In genomic region chr15:30555787-30556186, GRCm38 (mm10) we compare ENCODE assay signal across 23 mouse cellular contexts.
DNase-seq lines count a peak whose midpoint lies in the region; ATAC-seq and TF ChIP-seq lines count a peak whose summit lies in the region.
"Had no signal": no experiment of that assay in that cellular context is flagged by ENCODE, and none has a peak within 500 bp of the region (broad histone marks: within the 10 kb centered on the region; RNA-seq: fewer than 3 reads in every experiment).

No protein-coding gene starts in this region.

- H3K27me3 ChIP-seq in forebrain, embryonic 15.5 days = no peaks in the 10 kb centered on the region
- H3K27me3 ChIP-seq in hindbrain, postnatal 0 days (ENCODE audit: insufficient read depth, low read length) = no peaks in the 10 kb centered on the region
- H3K27me3 ChIP-seq: CH12.LX; embryonic facial prominence, embryonic 13.5 days; embryonic facial prominence, embryonic 15.5 days; forebrain, embryonic 13.5 days had no signal

- DNase-seq in Muller cell, postnatal 12 days (ENCODE audit: inconsistent ontology term) = peak; percentile 56
- no peak for DNase-seq in hindbrain, postnatal 0 days (ENCODE audit: low spot score)
- DNase-seq: adrenal gland, adult 8-10 months; adrenal gland, postnatal 14 days; adrenal gland, postnatal 36 days; B cell, adult 2 months; cerebellum, adult 11-12 months; cerebellum, adult 8-10 months; cerebellum, adult 9-11 months; cerebellum, postnatal 14 days; cerebellum, postnatal 36 days; embryo, embryonic 11 days had no signal

- TF ChIP-seq POLR2A in embryonic fibroblast, embryonic 13.5 days (IDR thresholded peaks at IDR 0.05; ENCODE audit: low read depth, low read length) = no peak

- no peak overlapping the region for H3K4me3 ChIP-seq in embryonic fibroblast, embryonic 13.5 days (ENCODE audit: insufficient read depth, low read length)
- no peak overlapping the region for H3K4me3 ChIP-seq in forebrain, embryonic 15.5 days
- no peak overlapping the region for H3K4me3 ChIP-seq in hindbrain, postnatal 0 days (ENCODE audit: low read length)
- H3K4me3 ChIP-seq: embryonic facial prominence, embryonic 13.5 days; embryonic facial prominence, embryonic 15.5 days; forebrain, embryonic 13.5 days had no signal

- no peaks in the 10 kb centered on the region; the same call in 1 of the 2 replicates for H3K4me1 ChIP-seq in embryonic fibroblast, embryonic 13.5 days (ENCODE audit: control insufficient read depth, insufficient read depth, low read length)
- H3K4me1 ChIP-seq in forebrain, embryonic 15.5 days = peaks cover 5% of the 10 kb centered on the region; the same call in 1 of the 2 replicates
- H3K4me1 ChIP-seq in hindbrain, postnatal 0 days (ENCODE audit: insufficient read depth, low read length) = no peaks in the 10 kb centered on the region
- H3K4me1 ChIP-seq: embryonic facial prominence, embryonic 13.5 days; embryonic facial prominence, embryonic 15.5 days; forebrain, embryonic 13.5 days had no signal

- H3K9me3 ChIP-seq in forebrain, embryonic 15.5 days = no peaks in the 10 kb centered on the region
- no peaks in the 10 kb centered on the region for H3K9me3 ChIP-seq in hindbrain, postnatal 0 days (ENCODE audit: low read length)
- H3K9me3 ChIP-seq: embryonic facial prominence, embryonic 13.5 days; embryonic facial prominence, embryonic 15.5 days; forebrain, embryonic 13.5 days had no signal

- no peak for TF ChIP-seq CTCF in embryonic fibroblast, embryonic 13.5 days (IDR thresholded peaks at IDR 0.05; ENCODE audit: borderline replicate concordance, insufficient read depth, low read length)
- TF ChIP-seq CTCF in hindbrain, postnatal 0 days (IDR thresholded peaks at IDR 0.05; ENCODE audit: low read depth) = no peak

- peak overlapping the region; percentile 46; the same call in 1 of the 2 replicates for H3K27ac ChIP-seq in embryonic fibroblast, embryonic 13.5 days (ENCODE audit: insufficient read depth, low read length)
- no peak overlapping the region for H3K27ac ChIP-seq in forebrain, embryonic 15.5 days (replicated peaks)
- no peak overlapping the region for H3K27ac ChIP-seq in hindbrain, postnatal 0 days
- H3K27ac ChIP-seq: embryonic facial prominence, embryonic 13.5 days; embryonic facial prominence, embryonic 15.5 days; forebrain, embryonic 13.5 days had no signal

- no peaks in the 10 kb centered on the region for H3K36me3 ChIP-seq in forebrain, embryonic 15.5 days
- no peaks in the 10 kb centered on the region for H3K36me3 ChIP-seq in hindbrain, postnatal 0 days (ENCODE audit: insufficient read depth, low read length)
- H3K36me3 ChIP-seq: embryonic facial prominence, embryonic 13.5 days; embryonic facial prominence, embryonic 15.5 days; G1E had no signal

- no peak overlapping the region for H3K9ac ChIP-seq in forebrain, embryonic 15.5 days (replicated peaks)
- H3K9ac ChIP-seq in hindbrain, postnatal 0 days (replicated peaks; ENCODE audit: low read length) = no peak overlapping the region
- H3K9ac ChIP-seq: embryonic facial prominence, embryonic 13.5 days; embryonic facial prominence, embryonic 15.5 days; forebrain, embryonic 13.5 days had no signal

- no peak for ATAC-seq in forebrain, embryonic 15.5 days (replicated peaks)
- ATAC-seq in hindbrain, postnatal 0 days = no peak
- no peak for ATAC-seq in erythroid progenitor cell, adult 5-6 weeks (replicated peaks; ENCODE audit: low FRiP score, poor library complexity, severe bottlenecking)
- ATAC-seq: activated CD4-positive, CD25-positive, alpha-beta regulatory T cell, adult 4 months; CD4-positive, CD25-positive, alpha-beta regulatory T cell, adult 4 months; forebrain, embryonic 13.5 days; forebrain, embryonic 16.5 days had no signal

- H3K4me2 ChIP-seq in forebrain, embryonic 15.5 days (replicated peaks) = no peak overlapping the region
- H3K4me2 ChIP-seq in hindbrain, postnatal 0 days (ENCODE audit: low read depth, low read length) = no peak overlapping the region
- H3K4me2 ChIP-seq: embryonic facial prominence, embryonic 13.5 days; embryonic facial prominence, embryonic 15.5 days; forebrain, embryonic 13.5 days had no signal

- 91% methylated on average over 2 of the region's 2 CpGs for WGBS in forebrain, embryonic 15.5 days
- WGBS in hindbrain, postnatal 0 days = 86% methylated on average over 2 of the region's 2 CpGs
